Mouse (Mus musculus): ENCODE data around the gene Ccsap. TPM values are rescaled to one million over a fixed set of nuclear protein-coding genes. Genes with fewer than 3 reads are reported as not detected.
A peak's percentile ranks its signal among the peaks of the same experiment; 100 is the strongest.

Ccsap gene
- total RNA-seq (2015; ENCODE audit: low replicate concordance) = 7.9 and 9.0 TPM in 2 replicates
- total RNA-seq (2017; ENCODE audit: low replicate concordance) = 9.8 and 11.9 TPM in 2 replicates

DNA sequence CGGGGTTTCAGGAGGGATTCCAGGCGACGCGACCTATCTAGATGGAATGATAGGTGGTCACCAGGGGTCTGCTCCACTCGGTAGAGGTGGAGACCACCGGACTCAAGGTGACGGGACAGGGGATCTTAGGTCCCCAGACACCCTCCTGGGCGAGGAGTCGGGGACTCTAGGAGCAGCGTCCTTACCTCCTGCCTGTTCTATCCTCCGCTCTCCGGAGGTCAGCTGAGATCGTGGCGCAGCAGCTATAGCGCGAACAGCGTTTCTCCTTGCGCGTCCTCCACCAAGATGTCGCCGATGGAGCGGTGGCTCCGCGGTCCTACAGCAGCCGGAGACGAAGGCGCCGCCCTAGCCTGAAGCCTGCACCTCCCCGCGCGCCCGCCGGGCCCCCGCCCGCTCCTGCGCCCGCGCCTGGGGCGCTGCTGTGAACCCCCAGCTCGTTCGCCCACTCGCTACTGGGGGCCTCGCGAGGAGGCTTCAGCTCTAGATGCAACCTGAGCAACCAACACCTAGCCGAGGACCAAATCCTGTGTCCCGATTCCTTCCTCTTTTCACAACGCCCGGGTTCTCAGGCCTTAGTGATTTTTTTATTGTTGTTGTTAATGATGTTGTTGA lies at the start of gene Ccsap:
Ccsap (minus strand) TSS at position 562 of the 612 bp plus-strand sequence.
- ATAC-seq (replicated peaks; ENCODE audit: low FRiP score, poor library complexity, severe bottlenecking) = peak; percentile 68

DNA sequence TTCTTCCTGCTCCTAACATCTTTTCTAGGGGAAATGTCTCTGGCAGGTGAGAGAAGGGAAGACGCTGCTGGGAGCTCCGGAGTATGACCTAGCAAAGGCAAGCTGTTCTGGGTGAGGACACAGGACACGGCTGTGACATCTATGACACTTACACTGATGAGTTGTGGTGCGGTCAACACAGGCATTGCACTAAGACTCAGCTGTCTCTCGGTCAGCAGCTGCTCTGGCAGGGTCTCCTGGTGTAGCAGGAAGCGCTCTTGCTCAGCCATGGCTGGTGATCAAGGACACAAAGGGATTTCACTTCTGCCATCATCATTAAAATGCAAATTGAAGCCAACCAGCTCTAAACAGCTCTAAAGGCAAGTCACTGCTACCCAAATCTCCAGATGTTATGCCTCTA lies 47.6 kb upstream of the Ccsap start:
- no peak for ATAC-seq (replicated peaks; ENCODE audit: low FRiP score, poor library complexity, severe bottlenecking)

DNA sequence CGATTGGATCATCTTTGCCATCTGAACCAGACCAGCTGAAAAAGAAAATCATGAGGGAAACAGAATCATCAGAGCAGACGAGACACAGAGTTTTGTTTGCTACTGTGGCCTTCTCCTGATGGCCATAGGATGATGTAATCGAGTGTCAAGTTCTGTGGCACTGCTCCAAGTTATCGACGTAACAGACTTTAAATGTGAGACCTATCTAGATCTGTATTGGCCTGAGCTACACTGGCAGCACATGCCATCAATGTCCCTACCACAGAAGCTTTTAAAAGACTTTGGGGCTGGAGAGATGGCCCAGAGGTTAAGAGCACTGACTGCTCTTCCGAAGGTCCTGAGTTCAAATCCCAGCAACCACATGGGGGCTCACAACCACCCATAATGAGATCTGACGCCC lies 42.6 kb upstream of the Ccsap start:
- ATAC-seq (replicated peaks; ENCODE audit: low FRiP score, poor library complexity, severe bottlenecking) = no peak

DNA sequence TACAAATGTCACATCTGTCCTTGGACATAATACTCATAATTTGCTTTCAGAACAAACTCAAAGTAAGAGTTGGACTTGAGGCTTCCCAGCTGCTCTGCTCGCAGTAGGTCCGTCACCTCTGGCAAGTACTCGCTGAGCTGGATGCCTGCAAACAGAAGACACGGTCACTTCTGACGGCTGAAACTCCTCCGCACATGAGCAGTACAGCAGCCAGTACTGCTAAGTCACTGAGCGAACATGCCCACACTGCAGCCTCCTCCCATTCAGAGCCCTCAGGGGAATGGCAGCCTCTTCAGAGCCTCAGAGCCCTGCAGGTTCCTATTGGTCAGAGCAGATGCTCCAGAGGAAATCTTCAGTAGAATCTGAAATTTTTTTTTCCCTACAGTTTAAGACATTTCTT lies 39.4 kb upstream of the Ccsap start:
- no peak for ATAC-seq (replicated peaks; ENCODE audit: low FRiP score, poor library complexity, severe bottlenecking)

DNA sequence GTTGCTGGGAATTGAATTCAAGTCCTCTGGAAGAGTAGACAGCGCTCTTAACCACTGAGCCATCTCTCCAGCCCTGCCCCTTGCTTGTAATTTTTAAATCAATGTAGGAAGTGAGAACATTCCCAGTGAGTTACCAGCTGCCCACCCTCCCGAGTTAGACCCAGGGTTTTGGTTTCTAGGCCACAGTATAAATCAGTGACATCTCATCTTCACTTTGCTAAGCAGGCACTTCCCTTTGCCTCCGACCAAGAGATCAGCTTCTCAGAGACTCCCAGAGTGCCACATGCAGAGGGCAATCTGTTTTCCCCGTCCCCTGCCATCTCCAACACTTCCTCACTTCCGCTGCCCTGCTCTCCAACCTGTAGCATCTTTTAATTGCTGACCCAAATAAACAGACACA lies 38.6 kb upstream of the Ccsap start:
- ATAC-seq (replicated peaks; ENCODE audit: low FRiP score, poor library complexity, severe bottlenecking) = no peak

DNA sequence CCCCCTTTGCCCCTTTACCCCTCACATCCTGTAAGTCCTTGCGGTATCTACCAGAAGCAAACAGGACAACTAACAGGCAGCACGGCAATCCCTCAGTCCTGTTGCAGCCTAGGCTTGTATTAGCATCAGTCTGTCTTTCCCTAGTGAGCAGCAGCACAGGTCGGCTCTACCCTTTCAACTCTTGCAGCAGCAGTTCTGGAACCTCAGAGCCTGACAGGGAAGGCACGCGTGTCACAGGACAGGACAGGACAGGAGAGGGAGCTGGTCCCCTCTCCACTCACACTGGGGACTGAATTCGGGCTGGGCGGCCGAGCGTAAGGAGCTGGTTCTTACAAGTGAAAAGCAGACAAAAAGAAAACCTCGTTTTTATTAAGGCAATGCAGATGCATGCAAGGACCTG lies 36.8 kb upstream of the Ccsap start:
- ATAC-seq (replicated peaks; ENCODE audit: low FRiP score, poor library complexity, severe bottlenecking) = no peak

DNA sequence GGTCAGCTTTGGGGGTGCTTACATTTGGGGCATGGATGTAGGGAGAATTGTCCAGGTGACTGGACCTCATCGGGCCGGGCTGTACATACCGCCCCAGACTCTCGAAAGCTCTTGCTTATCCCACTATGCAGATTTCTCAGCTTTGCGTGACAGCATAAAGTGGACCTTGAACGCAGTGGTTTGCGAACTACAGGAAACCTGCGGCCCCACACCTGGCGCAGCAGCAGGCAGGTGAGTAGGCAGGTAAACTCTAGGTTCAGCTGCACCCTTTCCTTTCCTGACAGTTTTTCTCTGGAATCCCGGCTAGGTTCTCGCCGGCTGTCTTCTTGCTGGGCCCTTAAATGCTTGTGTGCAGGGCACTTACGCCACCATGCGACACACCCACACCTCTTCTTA lies 36.4 kb upstream of the Ccsap start:
- no peak for ATAC-seq (replicated peaks; ENCODE audit: low FRiP score, poor library complexity, severe bottlenecking)

DNA sequence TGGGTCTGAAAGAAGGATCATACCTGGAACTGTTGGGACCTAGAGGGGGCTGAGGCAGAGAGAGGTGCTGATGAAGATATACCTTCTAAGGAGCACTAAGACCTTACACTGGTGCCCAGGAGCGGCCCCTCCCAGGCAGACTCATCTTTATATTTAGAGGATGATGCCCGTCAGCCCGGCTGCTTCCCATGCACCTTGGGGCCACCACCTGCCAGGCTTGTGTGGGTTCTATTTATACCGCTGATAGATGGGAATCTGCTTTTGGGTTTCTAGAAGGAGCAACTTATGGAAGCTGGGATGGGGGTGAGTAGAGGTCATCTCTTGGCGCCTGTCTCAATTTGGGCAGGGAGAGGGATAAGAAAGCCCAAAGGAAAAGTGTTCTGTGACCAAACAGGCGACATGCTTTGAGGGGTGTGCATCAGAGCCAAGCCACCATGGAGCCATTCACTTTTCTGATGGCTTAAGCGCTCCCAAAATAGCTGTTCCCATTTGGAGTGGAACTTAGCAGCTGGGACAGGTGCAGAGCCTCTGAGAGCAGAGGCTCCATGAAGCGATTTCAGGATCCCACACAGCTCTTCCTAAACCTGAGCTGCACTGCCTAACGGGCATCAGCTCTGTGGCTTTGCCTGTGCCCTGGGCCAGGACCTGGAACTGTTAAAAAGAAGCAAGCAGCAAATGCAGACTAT lies 35.8 kb upstream of the Ccsap start:
- no peak for ATAC-seq (replicated peaks; ENCODE audit: low FRiP score, poor library complexity, severe bottlenecking)

DNA sequence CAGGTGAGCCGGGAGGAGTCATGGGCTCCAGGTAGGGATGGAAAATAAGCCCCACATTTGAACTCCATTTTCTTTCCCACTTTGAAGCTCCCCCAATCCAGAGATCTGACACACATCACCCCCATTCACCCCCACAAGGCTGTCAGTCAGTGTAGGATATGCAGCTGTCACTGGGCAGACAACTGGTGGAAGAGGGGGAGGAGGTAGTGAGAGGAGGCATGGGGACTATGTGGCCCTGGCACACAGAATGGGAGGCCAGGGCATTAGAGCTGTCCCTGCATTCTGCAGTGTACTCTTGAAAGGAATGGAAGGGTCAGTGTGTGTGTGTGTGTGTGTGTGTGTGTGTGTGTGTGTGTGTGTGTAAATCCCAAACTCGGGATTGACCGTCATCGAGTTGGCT lies 35.2 kb upstream of the Ccsap start:
- ATAC-seq (replicated peaks; ENCODE audit: low FRiP score, poor library complexity, severe bottlenecking) = no peak

DNA sequence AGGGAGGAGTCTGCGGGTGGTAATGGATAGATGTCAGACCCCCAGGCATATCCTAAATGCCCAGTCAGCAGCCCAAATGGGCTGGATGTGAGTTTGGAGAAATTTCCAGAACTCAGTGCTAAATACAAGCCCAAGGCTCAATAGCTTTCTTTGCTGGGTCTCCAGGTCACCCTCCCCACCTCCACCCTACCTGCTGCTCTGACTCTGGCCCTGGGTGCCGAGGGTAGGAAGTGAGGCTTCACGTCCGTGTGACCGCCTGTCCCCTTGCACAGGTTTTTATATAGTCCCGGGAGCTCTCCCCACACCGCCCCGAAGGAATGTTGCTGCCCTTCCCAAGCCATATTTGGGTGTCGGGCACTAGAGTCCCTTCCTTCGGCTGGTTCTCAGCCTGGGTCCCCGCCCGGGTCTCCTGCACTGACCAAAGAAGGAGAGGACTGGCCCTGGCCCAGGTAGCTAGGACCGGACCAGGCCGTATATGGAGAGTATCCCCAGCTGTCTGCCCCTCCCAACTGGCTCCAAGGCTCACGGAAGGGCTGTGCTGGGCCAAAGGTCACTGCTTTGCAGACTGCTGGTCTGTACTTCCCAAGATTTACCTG lies 34.6 kb upstream of the Ccsap start, which contains the start of gene Acta1:
Acta1 (minus strand) TSS at position 250 of the 596 bp plus-strand sequence.
- ATAC-seq (replicated peaks; ENCODE audit: low FRiP score, poor library complexity, severe bottlenecking) = no peak

DNA sequence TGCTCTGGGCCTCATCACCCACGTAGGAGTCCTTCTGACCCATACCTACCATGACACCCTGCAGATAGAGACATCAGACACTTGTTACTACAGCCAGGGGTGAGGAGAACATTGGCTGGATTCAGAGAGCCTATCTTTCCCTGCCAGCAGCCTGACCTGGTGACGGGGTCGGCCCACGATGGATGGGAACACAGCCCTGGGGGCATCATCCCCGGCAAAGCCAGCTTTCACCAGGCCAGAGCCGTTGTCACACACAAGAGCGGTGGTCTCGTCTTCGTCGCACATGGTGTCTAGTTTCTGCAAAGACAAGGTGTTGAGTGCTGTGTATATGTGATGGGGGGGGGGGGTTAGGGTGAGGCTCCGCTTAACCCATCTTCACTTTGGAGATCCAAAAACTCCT lies 33.4 kb upstream of the Ccsap start:
- ATAC-seq (replicated peaks; ENCODE audit: low FRiP score, poor library complexity, severe bottlenecking) = no peak

DNA sequence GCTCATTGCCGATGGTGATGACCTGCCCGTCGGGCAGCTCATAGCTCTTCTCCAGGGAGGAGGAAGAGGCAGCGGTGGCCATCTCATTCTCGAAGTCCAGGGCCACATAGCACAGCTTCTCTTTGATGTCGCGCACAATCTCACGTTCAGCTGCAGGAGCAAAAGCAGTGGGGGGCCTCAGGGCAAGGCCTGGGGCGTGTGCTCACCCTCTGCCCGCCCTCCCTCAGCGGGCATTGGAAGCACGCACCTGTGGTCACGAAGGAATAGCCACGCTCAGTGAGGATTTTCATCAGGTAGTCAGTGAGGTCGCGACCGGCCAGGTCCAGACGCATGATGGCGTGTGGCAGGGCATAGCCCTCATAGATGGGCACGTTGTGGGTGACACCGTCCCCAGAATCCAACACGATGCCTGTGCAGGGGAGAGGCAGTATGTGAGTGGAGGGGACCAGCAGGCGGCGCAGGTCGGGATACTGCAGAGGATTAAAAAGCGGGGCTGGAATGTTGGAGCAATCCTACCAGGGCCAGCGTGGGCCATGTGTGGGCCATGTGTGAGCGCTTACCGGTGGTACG lies 32.7 kb upstream of the Ccsap start:
- 0 out of 2 replicates have a peak, but pooled peaks have one; percentile 9 for ATAC-seq (replicated peaks; ENCODE audit: low FRiP score, poor library complexity, severe bottlenecking)

DNA sequence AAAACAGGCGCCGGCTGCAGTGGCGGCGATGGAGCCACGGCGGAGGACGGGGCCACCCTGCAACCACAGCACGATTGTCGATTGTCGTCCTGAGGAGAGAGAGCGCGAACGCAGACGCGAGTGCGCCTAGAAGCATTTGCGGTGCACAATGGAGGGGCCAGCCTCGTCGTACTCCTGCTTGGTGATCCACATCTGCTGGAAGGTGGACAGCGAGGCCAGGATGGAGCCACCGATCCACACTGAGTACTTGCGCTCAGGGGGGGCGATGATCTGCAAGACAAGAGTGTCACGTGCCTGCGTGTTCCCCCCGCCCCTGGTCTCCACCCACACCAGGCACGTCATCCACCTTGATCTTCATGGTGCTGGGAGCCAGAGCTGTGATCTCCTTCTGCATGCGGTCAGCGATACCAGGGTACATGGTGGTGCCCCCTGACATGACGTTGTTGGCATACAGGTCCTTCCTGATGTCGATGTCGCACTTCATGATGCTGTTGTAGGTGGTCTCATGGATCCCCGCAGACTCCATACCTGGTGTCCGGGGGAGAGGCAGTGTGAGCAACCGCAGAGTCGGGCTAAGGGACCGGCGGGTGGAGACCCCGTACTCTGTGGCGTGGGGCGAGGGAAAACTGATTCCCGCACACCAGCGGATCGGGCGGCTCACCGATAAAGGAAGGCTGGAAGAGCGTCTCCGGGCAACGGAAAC lies 32.0 kb upstream of the Ccsap start:
- no peak for ATAC-seq (replicated peaks; ENCODE audit: low FRiP score, poor library complexity, severe bottlenecking)

DNA sequence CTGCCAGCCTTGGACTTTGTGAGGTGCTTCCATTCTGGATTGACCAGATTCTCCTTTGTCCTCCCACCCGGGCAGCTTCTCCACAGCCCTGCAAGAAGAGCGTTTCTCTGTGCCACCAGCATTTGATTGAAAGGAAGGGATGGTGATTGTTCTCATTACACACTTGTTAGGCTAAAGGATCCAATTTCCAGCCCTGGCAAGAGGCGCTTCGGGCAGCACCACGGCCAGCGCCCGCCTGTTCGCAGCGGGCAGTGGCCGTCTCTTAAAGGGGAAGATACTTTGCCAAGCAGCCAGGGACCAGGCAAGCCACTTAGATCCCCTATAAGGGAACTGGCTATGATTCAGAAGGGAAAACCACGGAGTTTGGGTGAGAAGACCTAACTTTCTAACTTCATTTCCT lies 31.3 kb upstream of the Ccsap start:
- ATAC-seq (replicated peaks; ENCODE audit: low FRiP score, poor library complexity, severe bottlenecking) = no peak

DNA sequence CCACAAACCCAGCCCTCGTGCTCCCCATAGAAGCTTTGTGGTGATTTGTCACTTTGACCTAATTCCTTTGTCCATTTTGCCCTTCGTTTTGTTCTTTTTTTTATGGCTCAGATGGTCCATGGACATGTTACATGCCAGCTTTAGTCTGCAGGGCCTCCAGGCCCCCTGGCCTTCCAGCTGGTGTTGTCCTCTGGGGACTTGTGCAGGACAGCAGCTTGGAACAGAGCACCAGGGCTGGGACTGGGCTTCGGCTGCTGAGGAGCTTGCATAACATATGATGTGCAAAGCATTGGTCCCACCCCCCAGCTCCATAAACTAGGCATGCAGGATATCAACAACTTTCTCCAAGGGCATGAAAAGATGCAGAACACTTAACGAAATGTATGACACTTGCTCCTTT lies 29.8 kb upstream of the Ccsap start:
- ATAC-seq (replicated peaks; ENCODE audit: low FRiP score, poor library complexity, severe bottlenecking) = no peak

DNA sequence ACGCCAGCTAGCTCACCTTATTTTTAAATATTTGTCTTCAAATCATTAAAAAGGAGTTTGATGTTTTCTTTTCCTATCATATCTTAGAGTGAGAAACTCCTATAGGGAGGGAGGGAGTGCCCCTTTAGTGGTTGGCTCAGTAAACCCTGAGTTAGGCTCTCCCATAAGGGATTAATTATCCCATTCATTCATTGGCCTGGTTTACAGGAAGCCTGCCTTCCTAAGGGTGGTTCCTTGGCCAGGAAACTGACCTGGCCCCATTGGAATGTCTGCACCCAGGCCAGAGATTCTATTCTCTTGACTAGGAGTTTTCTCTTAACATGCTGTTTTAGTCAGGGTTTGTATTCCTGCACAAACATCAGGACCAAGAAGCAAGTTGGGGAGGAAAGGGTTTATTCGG lies 27.9 kb upstream of the Ccsap start:
- no peak for ATAC-seq (replicated peaks; ENCODE audit: low FRiP score, poor library complexity, severe bottlenecking)

DNA sequence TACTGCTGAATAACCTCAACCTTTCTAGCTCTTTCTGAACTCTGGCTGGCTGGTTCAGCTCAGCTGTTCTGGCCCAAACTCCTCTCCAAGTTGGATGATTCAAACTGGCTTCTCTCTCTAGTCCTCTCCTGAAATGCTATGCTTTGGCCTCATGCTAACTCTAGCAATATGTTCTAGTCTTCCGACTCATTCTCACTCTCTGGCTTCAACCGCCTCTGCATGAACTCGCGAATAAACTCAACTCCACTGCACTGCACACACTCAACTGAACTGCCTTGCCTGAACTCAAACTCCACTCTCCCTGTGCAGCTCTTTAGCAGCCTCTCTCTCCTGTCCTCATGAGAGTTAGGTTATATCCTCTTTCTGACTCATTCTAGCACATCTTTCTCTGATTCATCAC lies 27.2 kb upstream of the Ccsap start:
- no peak for ATAC-seq (replicated peaks; ENCODE audit: low FRiP score, poor library complexity, severe bottlenecking)

DNA sequence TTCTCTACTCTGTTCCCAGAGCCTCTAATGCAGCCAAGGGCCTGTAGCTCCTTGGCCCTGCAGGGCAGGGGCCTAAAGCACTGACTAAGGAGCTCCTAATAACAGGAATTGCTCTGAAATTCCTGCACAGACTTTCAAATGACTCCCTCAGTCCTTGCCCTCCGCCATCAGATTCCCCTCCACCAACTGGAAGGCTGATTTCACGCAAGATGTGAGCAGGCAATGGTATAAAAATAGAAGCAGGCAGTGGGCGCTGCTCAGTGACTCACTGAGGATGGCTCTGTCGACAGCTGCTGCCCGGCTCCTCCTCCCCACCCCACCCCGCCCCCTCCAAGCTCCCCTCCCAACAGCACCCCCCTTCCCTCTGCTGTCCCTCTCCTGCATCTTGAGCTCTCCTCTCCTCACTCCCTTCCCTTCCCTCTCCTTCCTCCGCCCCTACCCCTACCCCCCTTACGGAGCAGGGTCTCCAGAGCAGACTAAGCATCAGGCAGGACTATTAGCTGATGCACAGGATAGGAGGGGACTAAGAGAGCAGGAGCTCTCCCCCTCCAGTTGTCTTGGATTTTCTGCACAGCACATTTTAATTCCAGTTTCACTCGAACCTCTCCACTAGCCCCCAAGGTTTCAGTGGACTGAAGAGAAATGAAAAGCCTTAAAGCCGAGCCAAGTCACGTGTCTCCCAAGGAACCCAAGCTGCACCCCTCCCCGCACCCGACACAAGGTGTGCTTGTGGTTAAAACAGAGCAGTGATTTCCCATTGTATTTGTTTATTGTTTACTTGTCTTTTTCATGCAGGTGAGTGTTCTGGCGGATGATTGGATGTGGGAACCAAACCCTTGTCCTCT lies 24.9 kb upstream of the Ccsap start:
- no peak for ATAC-seq (replicated peaks; ENCODE audit: low FRiP score, poor library complexity, severe bottlenecking)

DNA sequence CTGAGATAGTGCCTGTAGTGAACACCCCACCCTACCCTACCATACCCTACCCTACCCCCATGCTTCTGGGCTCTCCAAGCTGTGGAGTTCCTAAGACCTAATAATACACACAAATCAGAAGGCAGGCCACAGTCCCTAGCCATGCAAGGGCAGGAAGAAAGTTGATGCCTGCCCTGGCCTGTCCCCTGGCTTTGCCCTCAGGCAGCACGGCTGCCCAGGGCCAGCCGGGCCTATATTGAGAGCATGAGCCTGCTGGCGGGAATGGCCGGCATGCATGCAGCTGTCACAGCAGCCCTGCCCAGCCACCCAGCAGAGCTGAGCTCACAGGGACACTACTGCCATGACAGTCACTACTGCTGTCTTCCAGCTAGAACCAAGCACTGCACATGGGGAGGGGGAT lies 23.1 kb upstream of the Ccsap start:
- no peak for ATAC-seq (replicated peaks; ENCODE audit: low FRiP score, poor library complexity, severe bottlenecking)

Measured in erythroblast, adult 5-6 weeks (primary cell).